Mouse (Mus musculus): Measurements from ENCODE around the gene Cflar. TPM values are rescaled to one million over a fixed set of nuclear protein-coding genes. Genes with fewer than 3 reads are reported as not detected.
"Not testable (repeated sequence)": the region's sequence is repeated elsewhere in the genome, so short reads cannot be mapped to it uniquely, and the experiment has no call there.

The Cflar gene
- total and polyA plus RNA-seq, 3 experiments: 35.7 to 81.1 (median 49.2) TPM

DNA sequence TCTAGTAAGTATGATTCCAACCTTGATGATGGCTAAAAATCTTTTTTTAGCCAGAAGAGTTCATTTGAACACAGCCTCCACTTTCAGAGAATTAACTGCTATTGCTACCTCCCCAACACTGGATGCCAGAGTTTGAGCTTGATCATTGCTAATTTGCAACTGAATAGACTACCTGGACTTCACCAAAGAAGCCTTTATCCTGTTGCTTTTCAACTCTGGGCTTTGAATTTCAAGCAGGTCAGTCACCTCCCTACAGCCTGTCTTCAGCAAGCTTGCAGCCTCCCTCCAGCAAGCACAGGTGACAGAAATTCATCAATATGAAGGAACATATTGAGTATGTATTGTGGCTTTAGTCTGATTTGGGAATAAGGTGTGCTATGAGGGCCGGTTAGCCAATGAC, 21.9 kb upstream of the Cflar start:
- DNase-seq (ENCODE audit: extremely low read depth): no peak
- Histone ChIP-seq H3K4me3 (replicated peaks in 1 of 3; ENCODE audit: low read depth in 2 of 3, low read length in 2 of 3, poor library complexity in 1 of 3) (no peak overlapping the region), H3K9ac (ENCODE audit: insufficient read depth, low read depth) (no peak overlapping the region), H3K9me3 (replicated peaks; ENCODE audit: low read length) (no peaks in the 10 kb centered on the region), H3K79me2 (replicated peaks; ENCODE audit: control insufficient read depth, extremely low read depth, insufficient read depth, poor library complexity, severe bottlenecking) (no peaks in the 10 kb centered on the region), H3K27ac (ENCODE audit: insufficient read depth, low read depth) (no peak overlapping the region), H3K27me3 (replicated peaks) (no peaks in the 10 kb centered on the region), H3K4me1 (ENCODE audit: control insufficient read depth in 1 of 2, insufficient read depth in 2 of 2) (no peaks in the 10 kb centered on the region), H3K4me2 (ENCODE audit: insufficient read depth, low read depth, poor library complexity, severe bottlenecking) (no peak overlapping the region), H3K36me3 (replicated peaks in 1 of 2; ENCODE audit: control insufficient read depth in 1 of 2, insufficient read depth in 1 of 2, low read length in 1 of 2) (no peaks in the 10 kb centered on the region)
- dilution Hi-C loops (cut with MboI; ENCODE audit: extremely low pct_ligation_motif_present, extremely low pct_unique_long_range_greater_than_20kb, low sequenced_read_pairs) (no loop called here), in situ Hi-C loops (cut with MboI; ENCODE audit: low pct_ligation_motif_present, low pct_unique_long_range_greater_than_20kb, low sequenced_read_pairs) (loop anchor here (25.0 kb wide), 2 partner anchors 202 to 402 kb away; partner anchors contain the start of gene Aox2)
- no peak for TF ChIP-seq BHLHE40 (IDR thresholded peaks at IDR 0.05; ENCODE audit: low read depth, low read length)
- no peak for TF ChIP-seq USF2 (conservative IDR thresholded peaks at IDR 0.05; ENCODE audit: low read depth, low read length)

DNA sequence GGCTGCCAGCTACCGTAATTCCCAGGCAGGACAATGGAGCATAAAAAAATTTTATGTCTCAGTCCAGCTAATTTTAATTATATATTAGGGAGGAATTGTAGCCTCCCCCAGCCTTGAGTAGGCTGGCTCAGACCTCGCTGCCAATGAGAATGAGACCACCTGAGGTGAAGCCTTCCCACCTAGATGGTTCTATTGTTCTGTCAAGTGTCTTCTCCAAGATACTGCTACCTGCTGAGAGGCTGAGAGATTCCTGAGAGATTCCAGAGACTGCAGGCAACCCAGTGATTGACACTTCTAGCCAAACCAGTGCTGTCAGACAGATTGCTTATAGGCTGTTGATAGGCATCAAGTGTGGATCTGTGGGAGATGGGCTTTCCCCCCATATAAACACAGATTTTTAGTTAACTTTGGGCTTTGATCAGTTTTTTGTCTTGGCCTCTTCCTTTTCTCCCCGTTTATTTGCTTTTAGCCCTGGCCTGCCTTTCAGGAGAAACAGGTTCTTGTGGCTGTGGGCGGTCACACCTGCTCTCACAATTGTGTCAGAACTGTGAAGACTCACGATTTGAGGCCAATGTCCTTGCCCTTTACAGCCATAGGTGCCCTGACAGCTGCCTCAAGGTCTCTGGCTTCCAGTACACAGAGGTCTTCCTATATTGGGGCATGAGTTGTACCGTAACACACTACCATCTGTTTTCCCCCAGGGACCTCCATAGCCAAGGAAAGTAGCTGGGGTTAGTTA, 21.1 kb upstream of the Cflar start:
- H3K79me2 ChIP-seq (replicated peaks; ENCODE audit: control insufficient read depth, extremely low read depth, insufficient read depth, poor library complexity, severe bottlenecking): no peaks in the 10 kb centered on the region
- in situ Hi-C loops (cut with MboI; ENCODE audit: low pct_ligation_motif_present, low pct_unique_long_range_greater_than_20kb, low sequenced_read_pairs) (loop anchor here (25.0 kb wide), 2 partner anchors 203 to 403 kb away; partner anchors contain the start of gene Aox2), dilution Hi-C loops (cut with MboI; ENCODE audit: extremely low pct_ligation_motif_present, extremely low pct_unique_long_range_greater_than_20kb, low sequenced_read_pairs) (no loop called here)
- no peak overlapping the region for H3K4me3 ChIP-seq (replicated peaks in 1 of 3; ENCODE audit: low read depth in 2 of 3, low read length in 2 of 3, poor library complexity in 1 of 3)
- no peak overlapping the region for H3K9ac ChIP-seq (ENCODE audit: insufficient read depth, low read depth)
- DNase-seq (ENCODE audit: extremely low read depth): no peak
- TF ChIP-seq POLR2A (IDR thresholded peaks at IDR 0.05; ENCODE audit: low read depth, low read length) (no peak), TCF12 (IDR thresholded peaks at IDR 0.05; ENCODE audit: low read depth, low read length) (no peak)
- no peaks in the 10 kb centered on the region for H3K4me1 ChIP-seq (ENCODE audit: control insufficient read depth in 1 of 2, insufficient read depth in 2 of 2)
- no peaks in the 10 kb centered on the region for H3K36me3 ChIP-seq (replicated peaks in 1 of 2; ENCODE audit: control insufficient read depth in 1 of 2, insufficient read depth in 1 of 2, low read length in 1 of 2)
- H3K27ac ChIP-seq (ENCODE audit: insufficient read depth, low read depth): no peak overlapping the region
- H3K9me3 ChIP-seq (replicated peaks; ENCODE audit: low read length): no peaks in the 10 kb centered on the region
- H3K4me2 ChIP-seq (ENCODE audit: insufficient read depth, low read depth, poor library complexity, severe bottlenecking): no peak overlapping the region
- no peaks in the 10 kb centered on the region for H3K27me3 ChIP-seq (replicated peaks)

DNA sequence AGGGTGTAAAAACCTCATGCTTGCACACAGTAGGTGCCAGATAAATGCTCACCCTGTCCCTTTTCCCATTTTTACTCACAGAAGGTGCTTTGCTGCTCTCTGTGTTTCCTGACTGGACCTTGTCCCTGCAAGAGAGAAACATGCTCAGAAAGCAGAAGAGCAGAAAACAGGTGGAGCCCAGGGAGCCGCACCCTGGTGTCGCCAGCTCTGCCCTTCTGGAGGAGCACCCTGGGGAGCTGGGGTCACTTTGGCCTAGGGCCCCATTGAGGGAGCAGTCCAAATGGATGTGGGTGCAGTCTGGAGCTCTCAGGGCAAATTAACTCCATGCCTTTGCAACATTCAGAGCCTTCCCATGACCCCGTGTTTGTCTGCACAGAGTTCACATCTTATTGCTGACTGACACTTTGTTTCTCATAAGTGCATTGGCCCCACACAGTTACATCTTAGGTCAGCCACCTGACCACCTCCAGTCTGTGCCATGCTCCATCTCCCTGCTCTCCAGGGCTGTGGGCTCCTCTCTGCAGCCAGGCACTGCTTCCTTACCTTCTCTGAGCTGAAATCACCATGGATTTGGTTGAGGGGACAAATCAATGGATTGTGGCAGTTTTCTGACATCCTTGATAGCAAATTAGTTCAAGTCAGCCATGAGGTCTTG, 20.3 kb upstream of the Cflar start:
- H3K36me3 ChIP-seq (replicated peaks in 1 of 2; ENCODE audit: control insufficient read depth in 1 of 2, insufficient read depth in 1 of 2, low read length in 1 of 2); H3K27me3 ChIP-seq (replicated peaks); H3K4me1 ChIP-seq (ENCODE audit: control insufficient read depth in 1 of 2, insufficient read depth in 2 of 2); H3K4me2 ChIP-seq (ENCODE audit: insufficient read depth, low read depth, poor library complexity, severe bottlenecking); DNase-seq (ENCODE audit: extremely low read depth); H3K9me3 ChIP-seq (replicated peaks; ENCODE audit: low read length); dilution Hi-C loops (cut with MboI; ENCODE audit: extremely low pct_ligation_motif_present, extremely low pct_unique_long_range_greater_than_20kb, low sequenced_read_pairs); H3K4me3 ChIP-seq (replicated peaks in 1 of 3; ENCODE audit: low read depth in 2 of 3, low read length in 2 of 3, poor library complexity in 1 of 3); H3K27ac ChIP-seq (ENCODE audit: insufficient read depth, low read depth); H3K79me2 ChIP-seq (replicated peaks; ENCODE audit: control insufficient read depth, extremely low read depth, insufficient read depth, poor library complexity, severe bottlenecking); H3K9ac ChIP-seq (ENCODE audit: insufficient read depth, low read depth): not testable (repeated sequence)
- in situ Hi-C loops (cut with MboI; ENCODE audit: low pct_ligation_motif_present, low pct_unique_long_range_greater_than_20kb, low sequenced_read_pairs): loop anchor here (25.0 kb wide), 2 partner anchors 204 to 404 kb away; partner anchors contain the start of gene Aox2

DNA sequence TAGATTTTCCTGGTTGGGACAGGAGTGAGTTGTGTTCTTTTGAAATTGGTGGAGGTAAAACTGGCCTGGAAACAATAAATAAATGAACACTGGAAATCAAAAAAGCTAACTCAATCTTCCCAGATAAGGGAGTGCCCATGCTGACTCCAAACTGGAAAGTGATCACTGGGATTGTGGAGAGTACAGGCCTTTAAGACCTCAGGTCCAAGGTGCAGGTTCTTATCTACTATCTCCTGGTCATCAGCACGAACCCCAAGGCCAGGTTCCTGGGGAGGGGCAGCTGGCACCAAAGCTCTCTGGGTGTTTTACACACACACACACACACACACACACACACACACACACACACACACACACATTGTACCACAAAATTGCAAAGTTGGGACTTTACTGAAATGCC, 19.6 kb upstream of the Cflar start:
- H3K9ac ChIP-seq (ENCODE audit: insufficient read depth, low read depth); DNase-seq (ENCODE audit: extremely low read depth); dilution Hi-C loops (cut with MboI; ENCODE audit: extremely low pct_ligation_motif_present, extremely low pct_unique_long_range_greater_than_20kb, low sequenced_read_pairs): not testable (repeated sequence)

More for the DNA sequence above, 19.6 kb upstream of the Cflar start:
- not testable (repeated sequence) for H3K79me2 ChIP-seq (replicated peaks; ENCODE audit: control insufficient read depth, extremely low read depth, insufficient read depth, poor library complexity, severe bottlenecking); H3K9me3 ChIP-seq (replicated peaks; ENCODE audit: low read length); H3K36me3 ChIP-seq (replicated peaks in 1 of 2; ENCODE audit: control insufficient read depth in 1 of 2, insufficient read depth in 1 of 2, low read length in 1 of 2); H3K27ac ChIP-seq (ENCODE audit: insufficient read depth, low read depth); H3K4me1 ChIP-seq (ENCODE audit: control insufficient read depth in 1 of 2, insufficient read depth in 2 of 2); H3K4me2 ChIP-seq (ENCODE audit: insufficient read depth, low read depth, poor library complexity, severe bottlenecking); H3K27me3 ChIP-seq (replicated peaks); H3K4me3 ChIP-seq (replicated peaks in 1 of 3; ENCODE audit: low read depth in 2 of 3, low read length in 2 of 3, poor library complexity in 1 of 3)
- in situ Hi-C loops (cut with MboI; ENCODE audit: low pct_ligation_motif_present, low pct_unique_long_range_greater_than_20kb, low sequenced_read_pairs): loop anchor here (25.0 kb wide), 2 partner anchors 204 to 404 kb away; partner anchors contain the start of gene Aox2

Measured in CH12.LX (cell line).